ENCODE assay signal across 28 mouse cellular contexts in the genomic region with DNA sequence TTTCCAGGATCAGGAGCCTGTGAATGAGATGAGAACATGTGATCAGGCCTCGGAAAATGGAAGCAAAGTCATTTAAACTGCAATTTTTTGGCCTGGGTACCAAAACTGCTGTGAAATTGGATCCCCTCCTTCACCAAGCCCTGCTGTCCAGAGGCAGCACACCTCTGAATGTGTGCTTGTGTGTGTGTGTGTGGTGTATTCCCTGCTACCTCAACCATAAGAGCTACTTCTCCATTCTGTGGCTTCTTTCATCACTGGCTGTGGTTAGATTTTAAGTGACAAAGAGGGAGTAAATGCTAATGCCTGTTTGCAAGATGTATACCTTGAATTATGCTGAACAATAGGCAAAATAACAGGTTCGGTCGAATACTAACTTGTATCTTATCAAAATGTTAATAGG.
"Had no signal": no experiment of that assay in that cellular context is flagged by ENCODE, and none has a peak within 500 bp of the region (broad histone marks: within the 10 kb centered on the region; RNA-seq: fewer than 3 reads in every experiment).

No protein-coding gene starts in this region.

- H3K9me3 ChIP-seq: embryonic facial prominence, embryonic 10.5 days; embryonic facial prominence, embryonic 12.5 days; embryonic facial prominence, embryonic 13.5 days; embryonic facial prominence, embryonic 15.5 days; forebrain, embryonic 10.5 days; forebrain, embryonic 12.5 days; forebrain, embryonic 13.5 days; forebrain, embryonic 15.5 days had no signal

- DNase-seq: cerebellum, adult 2 months; cerebellum, adult 8-10 months; cerebellum, adult 9-10 months; cerebellum, adult 9-11 months; cerebellum, postnatal 10 days; cerebellum, postnatal 14 days; cerebellum, postnatal 25 days; cerebellum, postnatal 36 days; embryo, embryonic 11 days; forebrain, postnatal 0 days; gastrocnemius, adult 2 months; gastrocnemius, postnatal 10 days; gastrocnemius, postnatal 14 days; gastrocnemius, postnatal 25 days; heart, adult 11 months; heart, adult 18-20 months; heart, adult 2 months had no signal

- H3K27me3 ChIP-seq: embryonic facial prominence, embryonic 12.5 days; embryonic facial prominence, embryonic 13.5 days; embryonic facial prominence, embryonic 15.5 days; forebrain, embryonic 12.5 days; forebrain, embryonic 13.5 days; forebrain, embryonic 15.5 days had no signal

- H3K27ac ChIP-seq: embryonic facial prominence, embryonic 10.5 days; embryonic facial prominence, embryonic 12.5 days; embryonic facial prominence, embryonic 13.5 days; embryonic facial prominence, embryonic 15.5 days; forebrain, embryonic 10.5 days; forebrain, embryonic 12.5 days; forebrain, embryonic 13.5 days; forebrain, embryonic 15.5 days; gastrocnemius, adult 2 months; heart, adult 2 months had no signal

- ATAC-seq: forebrain, embryonic 13.5 days; forebrain, embryonic 14.5 days; forebrain, embryonic 15.5 days; forebrain, embryonic 16.5 days; forebrain, postnatal 0 days had no signal

- H3K9ac ChIP-seq: embryonic facial prominence, embryonic 12.5 days; embryonic facial prominence, embryonic 13.5 days; embryonic facial prominence, embryonic 15.5 days; forebrain, embryonic 12.5 days; forebrain, embryonic 13.5 days; forebrain, embryonic 15.5 days; forebrain, postnatal 0 days had no signal

- H3K4me3 ChIP-seq: embryonic facial prominence, embryonic 10.5 days; embryonic facial prominence, embryonic 12.5 days; embryonic facial prominence, embryonic 13.5 days; embryonic facial prominence, embryonic 15.5 days; erythroblast, embryonic 14.5 days; forebrain, embryonic 10.5 days; forebrain, embryonic 12.5 days; forebrain, embryonic 13.5 days; forebrain, embryonic 15.5 days; gastrocnemius, adult 2 months; heart, adult 2 months had no signal

- H3K4me1 ChIP-seq: embryonic facial prominence, embryonic 10.5 days; embryonic facial prominence, embryonic 12.5 days; embryonic facial prominence, embryonic 13.5 days; embryonic facial prominence, embryonic 15.5 days; forebrain, embryonic 10.5 days; forebrain, embryonic 12.5 days; forebrain, embryonic 13.5 days; forebrain, embryonic 15.5 days had no signal

- H3K4me2 ChIP-seq: embryonic facial prominence, embryonic 12.5 days; embryonic facial prominence, embryonic 13.5 days; embryonic facial prominence, embryonic 15.5 days; forebrain, embryonic 12.5 days; forebrain, embryonic 13.5 days; forebrain, embryonic 15.5 days had no signal

- H3K36me3 ChIP-seq: embryonic facial prominence, embryonic 10.5 days; embryonic facial prominence, embryonic 12.5 days; embryonic facial prominence, embryonic 13.5 days; embryonic facial prominence, embryonic 15.5 days; forebrain, embryonic 10.5 days; forebrain, embryonic 12.5 days; forebrain, embryonic 15.5 days had no signal
